Mouse (Mus musculus) megakaryocyte, embryonic 14.5 days (primary cell): ENCODE measurements around the gene Cybrd1.

Source experiments
- FLI1 ChIP-seq: IDR thresholded peaks from 2 replicates; pipeline ENCODE4 v1.6.1; 2012; ENCODE audit warnings: low read length, inconsistent platforms, mixed read lengths
- GATA1 ChIP-seq: IDR thresholded peaks from 3 replicates; pipeline ENCODE4 v1.6.1; 2012; ENCODE audit warnings: mixed read lengths, low read length, inconsistent platforms, borderline replicate concordance

- TF ChIP-seq FLI1, result no peak
- no peak for TF ChIP-seq GATA1
These were observed 17.1 kb downstream of the Cybrd1 start for GRCm38 (mm10) chr2:71134836-71135235.
